Mouse (Mus musculus) MEL (cell line): ENCODE measurements around the gene Fndc8. TPM values are rescaled to one million over a fixed set of nuclear protein-coding genes. Genes with fewer than 3 reads are reported as not detected.

Experiments used
- DNase-seq: peaks from one replicate; pipeline ENCODE4 v3.0.0; 2011; ENCODE audit warnings: low read depth, low spot score
- H3K27ac ChIP-seq: 2 replicates; pipeline ENCODE4 v1.5.1; 2012; ENCODE audit warnings: low read depth, mild to moderate bottlenecking, control low read depth, low read length, moderate library complexity; ENCODE audit not compliant: control insufficient read depth
- H3K27me3 ChIP-seq, 2 experiments: fragments of 150-350 bp in 1 of 2; sonication (generic) in 1 of 2; 2 replicates each; pipeline ENCODE4 v1.6.1; 2012; ENCODE audit warnings: low read length in 2 of 2, mild to moderate bottlenecking in 2 of 2, improper control_type of control experiment in 1 of 2, moderate library complexity in 1 of 2; ENCODE audit not compliant: insufficient read depth in 2 of 2, control insufficient read depth in 1 of 2
- H3K36me3 ChIP-seq, 2 experiments: 2 replicates each; pipeline ENCODE4 v1.6.1; 2012 to 2014; ENCODE audit warnings: low read length in 2 of 2, improper control_type of control experiment in 1 of 2, inconsistent platforms in 1 of 2, mild to moderate bottlenecking in 1 of 2; ENCODE audit not compliant: insufficient read depth in 2 of 2, control insufficient read depth in 1 of 2
- H3K4me1 ChIP-seq, 2 experiments: fragments of 150-350 bp in 1 of 2; sonication (generic) in 1 of 2; 2 replicates each; pipeline ENCODE4 v1.6.1; 2012; ENCODE audit warnings: low read length in 2 of 2, improper control_type of control experiment in 1 of 2, mild to moderate bottlenecking in 1 of 2; ENCODE audit not compliant: insufficient read depth in 2 of 2, control insufficient read depth in 1 of 2
- H3K4me3 ChIP-seq, 2 experiments: fragments of 150-350 bp in 1 of 2; sonication (generic) in 1 of 2; 2 replicates each; pipeline ENCODE4 v1.5.1; 2012; ENCODE audit warnings: low read depth in 2 of 2, low read length in 2 of 2, mild to moderate bottlenecking in 2 of 2, moderate library complexity in 2 of 2, control low read depth in 1 of 2, improper control_type of control experiment in 1 of 2; ENCODE audit not compliant: control insufficient read depth in 1 of 2, insufficient read depth in 1 of 2
- H3K79me2 ChIP-seq: 2 replicates; pipeline ENCODE4 v1.6.1; 2012; ENCODE audit warnings: mild to moderate bottlenecking, low read length, moderate library complexity; ENCODE audit not compliant: control insufficient read depth, poor library complexity, insufficient read depth
- H3K9ac ChIP-seq: 2 replicates; pipeline ENCODE4 v1.6.1; 2012; ENCODE audit warnings: low read depth, mild to moderate bottlenecking, control low read depth, low read length, moderate library complexity; ENCODE audit not compliant: control insufficient read depth, poor library complexity, severe bottlenecking
- H3K9me3 ChIP-seq: fragments of 150-350 bp; sonication (generic); replicated peaks from 2 replicates; pipeline ENCODE4 v1.6.1; 2012; ENCODE audit warnings: mild to moderate bottlenecking, low read length, improper control_type of control experiment, moderate library complexity; ENCODE audit not compliant: insufficient read depth
- CHD1 ChIP-seq: IDR thresholded peaks from 2 replicates; pipeline ENCODE4 v1.6.1; 2012; ENCODE audit warnings: low read depth, mild to moderate bottlenecking, inconsistent platforms, low read length, improper control_type of control experiment
- CHD2 ChIP-seq: IDR thresholded peaks from 2 replicates; pipeline ENCODE4 v1.6.1; 2011; ENCODE audit warnings: low read length, improper control_type of control experiment
- CTCF ChIP-seq, 3 experiments: IDR thresholded peaks in 2 of 3; conservative IDR thresholded peaks in 1 of 3; 2 replicates each; pipeline ENCODE4 v1.5.1; 2011 to 2012; ENCODE audit warnings: low read length in 3 of 3, low read depth in 2 of 3, mild to moderate bottlenecking in 2 of 3, improper control_type of control experiment in 1 of 3, inconsistent platforms in 1 of 3, mixed read lengths in 1 of 3, moderate library complexity in 1 of 3; ENCODE audit not compliant: control insufficient read depth in 1 of 3, insufficient read depth in 1 of 3, poor library complexity in 1 of 3, severe bottlenecking in 1 of 3
- E2F4 ChIP-seq: IDR thresholded peaks from 2 replicates; pipeline ENCODE4 v1.6.1; 2011; ENCODE audit warnings: low read depth, low read length, improper control_type of control experiment, borderline replicate concordance
- ELF1 ChIP-seq: IDR thresholded peaks from 2 replicates; pipeline ENCODE4 v1.6.1; 2014; ENCODE audit warnings: low read depth, mild to moderate bottlenecking, inconsistent platforms, low read length, improper control_type of control experiment, moderate library complexity
- EP300 ChIP-seq, 2 experiments: IDR thresholded peaks; 2 replicates each; pipeline ENCODE4 v1.6.1; 2011; ENCODE audit warnings: improper control_type of control experiment in 2 of 2, low read length in 2 of 2, low read depth in 1 of 2, mild to moderate bottlenecking in 1 of 2
- GABPA ChIP-seq: IDR thresholded peaks from 2 replicates; pipeline ENCODE4 v1.6.1; 2012; ENCODE audit warnings: low read depth, mild to moderate bottlenecking, inconsistent platforms, low read length, improper control_type of control experiment, moderate library complexity
- GATA1 ChIP-seq: IDR thresholded peaks from 2 replicates; pipeline ENCODE4 v1.6.1; 2011; ENCODE audit warnings: low read depth, low read length, improper control_type of control experiment
- HCFC1 ChIP-seq: IDR thresholded peaks from 2 replicates; pipeline ENCODE4 v1.6.1; 2012; ENCODE audit warnings: low read depth, mild to moderate bottlenecking, inconsistent platforms, low read length, improper control_type of control experiment, moderate library complexity
- JUND ChIP-seq: IDR thresholded peaks from 2 replicates; pipeline ENCODE4 v1.6.1; 2011; ENCODE audit warnings: low read depth, mild to moderate bottlenecking, improper control_type of control experiment, low read length
- KAT2A ChIP-seq: conservative IDR thresholded peaks from 2 replicates; pipeline ENCODE4 v1.6.1; 2012; ENCODE audit warnings: low read depth, low read length, improper control_type of control experiment, inconsistent platforms
- MAFK ChIP-seq: IDR thresholded peaks from 2 replicates; pipeline ENCODE4 v1.6.1; 2011; ENCODE audit warnings: low read depth, mild to moderate bottlenecking, low read length, improper control_type of control experiment, borderline replicate concordance
- MAX ChIP-seq: IDR thresholded peaks from 2 replicates; pipeline ENCODE4 v1.6.1; 2011; ENCODE audit warnings: low read length, improper control_type of control experiment
- MAZ ChIP-seq: IDR thresholded peaks from 2 replicates; pipeline ENCODE4 v1.6.1; 2012; ENCODE audit warnings: low read depth, mild to moderate bottlenecking, inconsistent platforms, low read length, improper control_type of control experiment
- MEF2A ChIP-seq: IDR thresholded peaks from 2 replicates; pipeline ENCODE4 v1.6.1; 2014; ENCODE audit warnings: low read depth, mild to moderate bottlenecking, inconsistent platforms, low read length, improper control_type of control experiment; ENCODE audit not compliant: poor library complexity, insufficient replicate concordance, severe bottlenecking; ENCODE audit errors: extremely low read depth
- MXI1 ChIP-seq: IDR thresholded peaks from 2 replicates; pipeline ENCODE4 v1.6.1; 2011; ENCODE audit warnings: mild to moderate bottlenecking, low read depth, low read length, improper control_type of control experiment
- MYB ChIP-seq: IDR thresholded peaks from 2 replicates; pipeline ENCODE4 v1.6.1; 2011; ENCODE audit warnings: mild to moderate bottlenecking, low read depth, low read length, improper control_type of control experiment
- MYC ChIP-seq: IDR thresholded peaks from 2 replicates; pipeline ENCODE4 v1.6.1; 2011; ENCODE audit warnings: low read depth, mild to moderate bottlenecking, low read length, improper control_type of control experiment, moderate library complexity
- POLR2A ChIP-seq, 2 experiments: IDR thresholded peaks; 2 replicates each; pipeline ENCODE4 v1.6.1; 2011 to 2012; ENCODE audit warnings: low read length in 2 of 2, mild to moderate bottlenecking in 2 of 2, control low read depth in 1 of 2, improper control_type of control experiment in 1 of 2, low read depth in 1 of 2, moderate library complexity in 1 of 2; ENCODE audit not compliant: control insufficient read depth in 1 of 2, insufficient read depth in 1 of 2, poor library complexity in 1 of 2
- POLR2AphosphoS2 ChIP-seq: IDR thresholded peaks from 2 replicates; pipeline ENCODE4 v1.6.1; 2011; ENCODE audit warnings: low read length, improper control_type of control experiment
- RAD21 ChIP-seq: IDR thresholded peaks from 2 replicates; pipeline ENCODE4 v1.6.1; 2011; ENCODE audit warnings: mild to moderate bottlenecking, low read depth, low read length, improper control_type of control experiment
- SIN3A ChIP-seq: IDR thresholded peaks from 2 replicates; pipeline ENCODE4 v1.6.1; 2012; ENCODE audit warnings: low read length, improper control_type of control experiment, inconsistent platforms
- TAL1 ChIP-seq: IDR thresholded peaks from 2 replicates; pipeline ENCODE4 v1.6.1; 2012; ENCODE audit warnings: mild to moderate bottlenecking, inconsistent platforms, low read length, moderate library complexity, mixed read lengths
- TBP ChIP-seq: IDR thresholded peaks from 2 replicates; pipeline ENCODE4 v1.8.0; 2011; ENCODE audit warnings: low read depth, low read length, improper control_type of control experiment
- TCF12 ChIP-seq: IDR thresholded peaks from 2 replicates; pipeline ENCODE4 v1.6.1; 2014; ENCODE audit warnings: low read depth, mild to moderate bottlenecking, inconsistent platforms, low read length, improper control_type of control experiment, moderate library complexity
- UBTF ChIP-seq: IDR thresholded peaks from 2 replicates; pipeline ENCODE4 v1.6.1; 2012; ENCODE audit warnings: low read depth, mild to moderate bottlenecking, inconsistent platforms, low read length, improper control_type of control experiment, moderate library complexity, borderline replicate concordance; ENCODE audit not compliant: insufficient read depth
- ZC3H11A ChIP-seq: IDR thresholded peaks from 2 replicates; pipeline ENCODE4 v1.6.1; 2012; ENCODE audit warnings: low read depth, mild to moderate bottlenecking, inconsistent platforms, low read length, improper control_type of control experiment
- ZKSCAN1 ChIP-seq: IDR thresholded peaks from 2 replicates; pipeline ENCODE4 v1.6.1; 2012; ENCODE audit warnings: low read depth, mild to moderate bottlenecking, inconsistent platforms, low read length, improper control_type of control experiment, moderate library complexity
- ZMIZ1 ChIP-seq: IDR thresholded peaks from 2 replicates; pipeline ENCODE4 v1.6.1; 2012; ENCODE audit warnings: low read depth, mild to moderate bottlenecking, inconsistent platforms, low read length, improper control_type of control experiment, moderate library complexity
- polyA plus RNA-seq, 2 experiments: library from polyadenylated mRNA; stranded (reverse) in 1 of 2; unstranded in 1 of 2; fragments of >175 nt in 1 of 2; fragments of >200 nt in 1 of 2; gene quantifications; 2 replicates each; pipeline versions ENCODE4 v1.2.1 to v1.2.4; 2012; ENCODE audit warnings: low replicate concordance in 2 of 2, low read depth in 1 of 2; ENCODE audit not compliant: insufficient read length in 2 of 2, insufficient read depth in 1 of 2, missing spikeins in 1 of 2
- total RNA-seq: library from RNA; depleted of rRNA; stranded (reverse); fragments of 300-350 nt; gene quantifications from 2 replicates; pipeline ENCODE4 v1.2.3, GENCODE M21; 2012

Fndc8 gene
- total and polyA plus RNA-seq, 3 experiments, result 0.15 to 0.72 TPM; not detected in 1

DNA sequence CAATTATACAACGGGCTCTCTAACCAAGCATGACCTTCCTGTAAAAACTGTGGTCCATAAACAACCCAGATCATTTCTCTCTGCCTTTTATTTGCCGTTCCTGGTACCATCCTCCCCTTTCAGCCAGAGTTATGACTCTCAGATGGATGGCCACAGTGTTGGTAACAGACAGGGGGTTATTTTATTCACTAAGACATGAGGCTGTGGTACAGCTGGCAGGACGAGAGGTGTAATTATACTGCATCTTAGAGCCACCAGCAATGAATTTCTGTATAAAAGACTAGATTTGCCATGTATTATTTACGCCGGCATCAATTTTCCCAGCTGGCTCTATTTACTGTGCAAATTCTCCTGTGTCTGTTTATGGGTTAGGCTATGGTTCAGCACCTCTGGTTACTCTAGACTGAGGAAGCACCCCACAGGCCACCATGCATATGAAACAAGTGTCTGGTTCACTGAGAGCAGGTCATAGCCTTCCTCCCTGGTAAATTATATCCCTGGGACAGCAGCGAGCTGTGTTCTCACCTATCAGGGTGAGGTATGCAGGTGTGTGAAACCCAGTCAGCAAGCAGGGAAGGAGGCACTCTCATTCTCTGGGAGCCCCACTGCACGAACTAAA, 14.1 kb upstream of the Fndc8 start:
- Histone ChIP-seq H3K79me2 (0 out of 2 replicates have a peak, but pooled peaks cover 1% of the 10 kb centered on the region), H3K36me3 (peaks cover 0 to 3% of the 10 kb centered on the region in 2 experiments; a peak in 3 of 4 replicates), H3K9ac (no peak overlapping the region), H3K27ac (no peak overlapping the region), H3K4me1 (peaks cover 0 to 5% of the 10 kb centered on the region in 2 experiments; a peak in 1 of 4 replicates), H3K9me3 (no peaks in the 10 kb centered on the region), H3K27me3 (no peaks in the 10 kb centered on the region), H3K4me3 (no peak overlapping the region)
- DNase-seq, result no peak
- TF ChIP-seq MAX (no peak), KAT2A (no peak), MYB (no peak), MEF2A (no peak), POLR2A (IDR thresholded peaks at IDR 0.05; ENCODE audit: control insufficient read depth in 1 of 2, insufficient read depth in 1 of 2, low read depth in 1 of 2, low read length in 2 of 2, poor library complexity in 1 of 2) (no peak), ZKSCAN1 (no peak), CHD1 (no peak), MAZ (no peak), MXI1 (no peak), TAL1 (no peak), RAD21 (no peak), CTCF (IDR thresholded peaks at IDR 0.05 in 2 of 3, conservative IDR thresholded peaks at IDR 0.05 in 1 of 3; ENCODE audit: control insufficient read depth in 1 of 3, insufficient read depth in 1 of 3, low read depth in 2 of 3, low read length in 3 of 3, poor library complexity in 1 of 3, severe bottlenecking in 1 of 3) (no peak), POLR2AphosphoS2 (no peak), EP300 (IDR thresholded peaks at IDR 0.05; ENCODE audit: low read depth in 1 of 2, low read length in 2 of 2) (no peak), JUND (no peak), GABPA (no peak), TBP (no peak), HCFC1 (no peak)

DNA sequence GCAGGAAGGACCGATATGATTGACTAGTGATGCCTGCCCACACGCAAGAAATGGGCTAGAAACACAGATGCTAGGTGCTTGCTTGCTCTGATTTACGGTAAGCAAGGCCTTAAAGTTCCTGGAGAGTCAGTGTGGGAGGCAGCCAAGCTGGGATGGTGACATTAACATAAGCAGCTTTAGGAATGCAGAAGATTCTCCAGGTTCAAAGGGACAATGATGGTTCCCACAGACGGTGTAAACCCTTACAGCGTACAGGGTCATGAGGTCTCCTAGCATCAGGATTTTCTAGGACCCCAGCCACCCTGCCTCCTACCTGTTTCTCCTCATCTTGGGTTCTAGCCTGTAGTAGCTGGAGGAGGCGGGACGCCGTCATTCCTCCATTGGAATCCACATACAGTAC, 8.7 kb upstream of the Fndc8 start:
- Histone ChIP-seq H3K79me2 (no peaks in the 10 kb centered on the region), H3K27me3 (no peaks in the 10 kb centered on the region), H3K4me3 (no peak overlapping the region), H3K27ac (no peak overlapping the region), H3K36me3 (peaks cover 0 to 1% of the 10 kb centered on the region in 2 experiments; a peak in 1 of 4 replicates), H3K9ac (no peak overlapping the region), H3K9me3 (no peaks in the 10 kb centered on the region), H3K4me1 (peaks cover 0 to under 1% of the 10 kb centered on the region in 2 experiments; a peak in 1 of 4 replicates)
- no peak for TF ChIP-seq ZC3H11A
- no peak for TF ChIP-seq TCF12
- no peak for TF ChIP-seq CHD2
- no peak for TF ChIP-seq MAX
- no peak for TF ChIP-seq SIN3A
- TF ChIP-seq ELF1, result no peak
- no peak for TF ChIP-seq MYB
- TF ChIP-seq UBTF, result no peak
- no peak for TF ChIP-seq MEF2A
- TF ChIP-seq MYC, result no peak
- TF ChIP-seq RAD21, result no peak
- no peak for TF ChIP-seq POLR2A (IDR thresholded peaks at IDR 0.05; ENCODE audit: control insufficient read depth in 1 of 2, insufficient read depth in 1 of 2, low read depth in 1 of 2, low read length in 2 of 2, poor library complexity in 1 of 2)
- TF ChIP-seq MAFK, result no peak
- no peak for TF ChIP-seq MXI1
- TF ChIP-seq E2F4, result no peak
- no peak for TF ChIP-seq GATA1
- TF ChIP-seq KAT2A, result no peak
- TF ChIP-seq ZMIZ1, result no peak
- TF ChIP-seq JUND, result no peak
- DNase-seq, result no peak
